Mouse (Mus musculus): ENCODE measurements around the gene Zfp90. TPM values are rescaled to one million over a fixed set of nuclear protein-coding genes. Genes with fewer than 3 reads are reported as not detected.

Gene Zfp90
- 3.3 TPM for polyA plus RNA-seq (2014; fragmentation: Illumina TruSeq; extraction: RNeasy Lipid Tissue Mini Kit (QIAGEN cat#74804); ENCODE audit: low read depth, low replicate concordance)

DNA sequence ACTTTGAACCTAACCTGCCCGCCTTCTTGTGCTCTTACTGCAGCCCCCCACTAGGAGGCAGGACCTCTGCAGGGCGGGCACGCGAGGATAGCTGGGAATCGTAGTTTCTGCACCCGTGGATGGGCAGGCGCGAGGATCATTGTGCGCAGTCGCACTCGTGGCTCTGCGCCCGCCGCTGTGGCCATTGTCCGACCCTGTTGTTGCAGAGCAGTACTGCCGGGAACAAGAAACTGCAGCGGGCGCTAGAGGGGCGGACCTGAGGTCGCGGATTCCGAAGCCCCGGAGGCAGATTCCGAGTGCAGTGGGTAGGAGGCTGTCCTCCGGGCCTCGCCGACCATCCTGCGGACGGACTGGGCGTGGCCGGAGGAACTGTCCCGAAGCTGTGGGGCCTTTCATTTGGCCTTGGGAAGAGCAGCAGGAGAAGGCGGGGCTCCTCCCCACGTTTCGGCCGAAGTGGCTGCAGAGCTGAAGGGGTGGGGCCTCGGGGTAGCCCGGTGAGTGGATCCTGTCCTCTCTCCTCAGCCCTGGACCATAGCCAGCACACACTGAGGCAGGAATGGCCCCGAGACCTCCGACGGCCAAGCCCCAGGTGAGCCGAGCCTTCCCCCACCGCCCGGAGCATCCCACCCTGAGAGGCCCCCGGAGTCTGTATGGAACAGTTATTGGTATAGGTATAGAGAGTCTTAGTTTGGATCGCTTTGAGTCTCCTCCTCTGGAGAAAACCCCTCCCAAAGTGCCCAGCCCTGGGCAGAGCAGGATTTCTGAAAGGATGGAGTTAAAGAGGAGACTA is at the start of gene Zfp90:
Zfp90 (plus strand) TSS at position 146 of the 790 bp plus-strand sequence.

Other genes with a start within 250 kb of the Zfp90 start
- 30.8 TPM for gene Slc7a6, start 246.5 kb upstream of the Zfp90 start, polyA plus RNA-seq (2014; fragmentation: Illumina TruSeq; extraction: RNeasy Lipid Tissue Mini Kit (QIAGEN cat#74804); ENCODE audit: low read depth, low replicate concordance)
- 39.0 TPM for gene Slc7a6os, start 204.4 kb upstream of the Zfp90 start, polyA plus RNA-seq (2014; fragmentation: Illumina TruSeq; extraction: RNeasy Lipid Tissue Mini Kit (QIAGEN cat#74804); ENCODE audit: low read depth, low replicate concordance)
- gene Prmt7, start 204.4 kb upstream of the Zfp90 start, polyA plus RNA-seq (2014; fragmentation: Illumina TruSeq; extraction: RNeasy Lipid Tissue Mini Kit (QIAGEN cat#74804); ENCODE audit: low read depth, low replicate concordance), result 36.2 TPM
- gene Smpd3, start 77.3 kb upstream of the Zfp90 start, polyA plus RNA-seq (2014; fragmentation: Illumina TruSeq; extraction: RNeasy Lipid Tissue Mini Kit (QIAGEN cat#74804); ENCODE audit: low read depth, low replicate concordance), result 0.38 TPM
- not detected for gene 6030452D12Rik, start 85.2 kb downstream of the Zfp90 start, polyA plus RNA-seq (2014; fragmentation: Illumina TruSeq; extraction: RNeasy Lipid Tissue Mini Kit (QIAGEN cat#74804); ENCODE audit: low read depth, low replicate concordance)
- gene Cdh3, start 95.6 kb downstream of the Zfp90 start, polyA plus RNA-seq (2014; fragmentation: Illumina TruSeq; extraction: RNeasy Lipid Tissue Mini Kit (QIAGEN cat#74804); ENCODE audit: low read depth, low replicate concordance), result 0.29 TPM
- gene Gm10073, start 158.1 kb downstream of the Zfp90 start, polyA plus RNA-seq (2014; fragmentation: Illumina TruSeq; extraction: RNeasy Lipid Tissue Mini Kit (QIAGEN cat#74804); ENCODE audit: low read depth, low replicate concordance), result not detected
- 0.27 TPM for gene Cdh1, start 188.0 kb downstream of the Zfp90 start, polyA plus RNA-seq (2014; fragmentation: Illumina TruSeq; extraction: RNeasy Lipid Tissue Mini Kit (QIAGEN cat#74804); ENCODE audit: low read depth, low replicate concordance)

Data from testis, adult 10 weeks (tissue).